Mouse (Mus musculus) spleen, adult 12 weeks (tissue): ENCODE results near the gene Slc44a3.

Source experiments
- DNase-seq: peaks from one replicate; pipeline ENCODE4 v3.0.0; 2022; ENCODE audit warnings: low spot score

The Slc44a3 gene

DNA sequence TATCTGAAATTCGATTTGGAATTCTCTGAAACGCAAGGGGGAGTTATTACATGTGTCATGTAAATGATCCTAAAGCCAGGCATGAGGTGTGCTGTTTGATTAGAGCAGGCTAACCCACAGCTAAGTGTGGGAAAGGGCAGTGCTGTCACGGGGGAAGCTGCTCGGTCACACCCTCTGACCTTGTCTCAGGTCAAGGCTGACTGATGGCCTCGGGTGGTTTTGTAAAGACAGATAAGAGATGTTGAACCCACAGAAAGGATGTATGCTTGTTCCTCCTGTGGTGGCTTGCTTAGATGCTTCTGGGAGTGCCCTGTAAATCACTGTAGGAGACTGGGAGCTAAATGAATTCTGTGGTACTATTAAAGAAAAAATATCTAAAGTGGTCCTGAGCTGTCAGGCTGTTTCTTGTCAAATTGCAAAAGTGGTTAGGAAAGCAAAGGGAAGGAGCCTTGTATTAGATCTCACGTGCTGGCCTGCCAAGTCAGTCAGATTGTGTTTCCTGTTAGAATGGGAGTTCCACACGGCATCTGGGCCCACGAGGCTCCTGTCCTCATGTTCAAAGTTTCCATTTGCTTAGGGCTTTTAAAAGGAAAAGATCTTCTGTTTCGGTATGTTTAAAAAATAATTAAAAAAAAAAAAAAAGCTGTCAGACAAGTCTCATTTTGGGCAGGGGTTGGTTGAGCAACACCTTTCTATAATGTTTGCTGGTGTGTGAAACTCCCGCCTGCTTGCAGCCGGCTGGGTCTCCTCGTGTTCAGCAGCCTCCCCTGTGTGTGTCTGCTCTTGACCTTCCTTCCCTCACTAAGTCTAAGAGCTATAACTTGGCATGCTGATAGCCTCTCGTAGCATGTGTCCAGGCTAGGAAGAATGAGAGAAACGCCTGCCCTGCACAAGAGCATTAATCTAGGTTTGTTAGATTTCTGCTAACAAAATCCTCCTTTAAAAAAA, 73.4 kb downstream of the Slc44a3 start:
- DNase-seq: no peak

DNA sequence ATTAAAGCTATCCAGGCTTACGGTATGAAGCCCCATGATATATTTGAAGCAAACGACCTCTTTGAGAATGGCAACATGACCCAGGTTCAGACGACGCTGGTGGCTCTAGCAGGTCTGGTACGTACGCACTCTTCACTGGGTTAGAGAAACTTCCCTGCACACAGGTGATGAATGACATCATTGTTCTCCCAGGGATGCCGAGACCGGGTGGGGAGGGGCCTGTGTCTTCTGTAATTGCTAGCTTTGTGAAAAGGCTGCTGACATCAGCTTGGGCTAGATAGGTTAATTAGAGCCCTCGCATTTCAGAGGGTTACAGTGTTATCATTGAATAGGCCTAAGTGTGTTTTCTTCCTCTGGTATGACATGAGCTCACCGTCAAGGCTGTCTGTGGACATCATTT, 80.8 kb downstream of the Slc44a3 start:
- DNase-seq: no peak

DNA sequence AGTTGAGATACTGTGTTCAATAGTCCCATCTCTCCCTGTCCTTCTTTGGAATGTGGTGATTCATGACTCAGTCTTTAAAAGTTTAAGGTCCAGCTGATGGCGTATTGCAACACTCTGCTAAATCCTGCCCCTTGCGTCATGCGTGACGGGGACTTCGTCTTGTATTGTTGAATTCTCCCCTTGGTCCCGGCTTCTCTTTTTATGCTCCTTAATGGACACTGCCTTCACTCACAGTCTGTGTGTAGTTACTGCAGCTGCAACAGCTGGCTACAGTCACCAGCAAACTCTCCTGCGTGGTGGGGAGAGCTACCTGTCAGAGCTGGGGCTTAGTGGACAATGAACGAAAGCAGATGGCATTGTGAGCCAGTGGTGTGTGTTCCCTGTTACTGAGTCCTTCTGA, 82.7 kb downstream of the Slc44a3 start:
- DNase-seq: no peak

DNA sequence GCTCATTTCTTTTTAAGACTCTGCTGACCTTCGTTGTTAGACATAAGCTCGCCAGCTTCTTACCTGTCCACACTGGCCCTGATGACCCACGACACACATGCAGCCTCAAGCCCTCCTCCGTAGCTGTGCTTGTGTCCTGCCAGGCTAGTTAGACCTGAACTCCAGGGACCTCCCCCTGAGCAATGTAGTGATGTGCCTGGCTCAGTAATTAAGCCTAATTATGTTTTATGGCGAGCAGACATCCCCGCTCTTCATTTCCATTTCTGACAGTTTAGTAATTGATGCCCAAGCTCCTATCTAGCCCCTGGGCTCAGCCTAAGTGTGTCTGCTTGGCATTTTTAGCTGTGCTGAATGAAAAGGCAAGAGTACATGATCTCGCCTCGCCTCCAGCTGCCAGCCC, 83.6 kb downstream of the Slc44a3 start:
- DNase-seq: no peak

DNA sequence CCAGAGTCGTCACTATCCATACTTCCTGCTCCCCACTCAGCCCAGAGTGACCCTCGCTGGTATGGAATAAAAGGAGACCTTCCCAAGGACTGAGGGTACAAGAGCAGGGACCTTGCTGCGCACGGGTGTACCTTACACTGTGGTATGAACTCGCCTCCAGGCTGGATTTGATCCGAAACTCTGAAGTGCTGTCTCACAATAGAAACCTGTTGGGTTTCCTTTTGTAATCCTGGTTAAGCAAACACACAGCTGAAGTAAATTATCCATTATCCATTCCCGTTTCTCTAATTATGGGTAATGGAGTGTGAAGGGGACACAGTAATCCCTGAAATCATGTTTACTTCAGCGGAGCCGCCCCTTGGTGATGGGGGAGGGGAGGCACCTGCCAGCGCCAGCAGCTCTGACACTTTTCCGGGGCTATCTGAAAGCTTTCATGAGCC, 84.2 kb downstream of the Slc44a3 start:
- DNase-seq: no peak

DNA sequence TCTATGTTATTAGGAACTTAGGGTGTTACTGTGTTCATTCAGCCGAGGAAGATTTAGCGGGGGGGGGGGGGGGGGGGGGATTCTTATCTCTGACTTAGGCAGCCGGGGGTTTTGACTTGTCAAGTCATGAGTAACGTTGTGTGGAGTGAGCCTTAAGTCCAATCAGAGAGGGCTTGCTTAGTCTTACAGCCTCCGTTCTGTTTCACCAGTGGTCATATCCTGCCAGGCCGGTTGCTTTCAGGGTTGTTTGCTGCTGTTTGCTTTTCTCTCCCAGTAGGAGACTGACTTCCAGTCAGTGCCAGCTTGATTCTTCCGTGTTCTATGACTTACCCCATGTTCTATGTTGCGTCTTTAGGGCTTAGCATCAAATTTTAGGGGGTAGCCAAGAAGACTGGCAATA, 85.8 kb downstream of the Slc44a3 start:
- DNase-seq: no peak

DNA sequence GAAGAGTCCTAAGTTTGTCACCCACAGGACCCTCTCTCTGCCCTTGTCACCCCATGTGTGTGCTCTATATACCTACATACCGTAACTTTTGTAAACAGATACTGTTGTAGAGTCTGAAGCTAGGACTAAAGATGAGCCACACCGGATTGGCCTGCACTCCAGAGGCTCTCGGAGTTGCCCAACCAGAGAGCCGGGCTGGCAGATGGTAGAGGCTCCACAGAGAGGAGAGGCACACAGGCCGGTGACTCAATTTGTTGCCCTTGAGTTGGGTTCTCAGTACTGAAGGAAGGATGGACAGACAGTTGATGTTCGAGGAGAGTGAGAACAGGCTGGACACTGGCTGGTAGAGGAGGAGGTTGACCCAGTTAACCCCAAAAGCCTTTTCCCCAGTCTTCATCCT, 87.8 kb downstream of the Slc44a3 start:
- no peak for DNase-seq

DNA sequence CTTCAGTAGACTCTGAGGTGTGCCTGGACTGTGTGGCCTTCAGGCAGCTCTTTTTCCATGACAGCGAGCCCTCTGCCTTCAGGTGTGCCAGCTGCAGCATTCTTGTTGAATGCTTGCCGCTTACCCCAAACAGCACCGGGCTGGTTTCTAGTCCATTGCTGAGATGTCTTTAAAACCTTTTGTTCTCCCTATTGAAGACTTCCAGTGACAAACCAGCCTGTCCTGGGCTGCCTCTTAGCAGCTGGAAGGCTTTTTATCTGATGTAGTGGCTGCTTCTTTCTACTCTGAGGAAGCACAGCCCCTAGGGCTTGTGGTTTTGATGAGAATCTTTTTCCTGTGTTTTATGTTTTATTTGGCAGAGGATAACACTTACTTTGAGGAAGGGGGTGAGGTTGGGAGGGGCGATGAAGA, 88.3 kb downstream of the Slc44a3 start:
- DNase-seq: no peak

DNA sequence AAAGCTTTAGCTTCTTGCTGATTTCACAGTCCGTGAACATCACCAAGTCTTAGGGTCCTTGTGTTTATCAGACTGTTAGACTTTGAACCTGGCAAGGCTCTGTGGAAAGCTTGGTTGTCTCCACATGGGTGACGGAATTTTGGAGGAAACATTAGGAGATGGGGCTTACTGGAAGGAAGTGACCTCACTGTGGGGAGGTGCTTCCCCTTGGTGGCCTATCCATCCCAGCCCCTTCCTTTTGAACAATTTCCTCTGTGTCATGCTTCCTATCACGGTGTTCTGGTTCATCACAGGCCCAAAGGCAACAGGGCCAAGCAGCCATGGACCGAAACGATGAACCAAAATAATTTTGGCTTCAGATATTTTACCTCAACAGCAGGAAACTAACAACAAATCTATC, 89.9 kb downstream of the Slc44a3 start:
- no peak for DNase-seq

DNA sequence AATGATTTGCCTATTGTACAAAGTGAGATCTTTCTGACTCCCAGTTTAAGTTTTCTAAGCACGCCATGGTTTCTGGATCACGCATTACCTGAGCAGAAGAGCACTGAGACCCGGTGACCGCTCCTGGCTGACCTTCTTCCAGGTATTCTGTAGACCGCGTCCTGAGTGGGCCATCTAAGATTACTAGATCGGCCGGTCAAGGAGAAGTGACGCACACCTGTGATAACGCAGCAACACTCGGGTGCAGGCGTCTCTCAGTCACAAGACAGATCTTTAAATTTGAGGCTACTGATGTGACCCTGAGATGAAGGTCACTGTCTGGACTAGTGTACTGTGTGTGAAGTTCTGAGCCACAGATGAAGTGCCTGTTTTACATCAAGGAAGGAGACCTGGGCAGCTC, 90.7 kb downstream of the Slc44a3 start:
- DNase-seq: no peak

DNA sequence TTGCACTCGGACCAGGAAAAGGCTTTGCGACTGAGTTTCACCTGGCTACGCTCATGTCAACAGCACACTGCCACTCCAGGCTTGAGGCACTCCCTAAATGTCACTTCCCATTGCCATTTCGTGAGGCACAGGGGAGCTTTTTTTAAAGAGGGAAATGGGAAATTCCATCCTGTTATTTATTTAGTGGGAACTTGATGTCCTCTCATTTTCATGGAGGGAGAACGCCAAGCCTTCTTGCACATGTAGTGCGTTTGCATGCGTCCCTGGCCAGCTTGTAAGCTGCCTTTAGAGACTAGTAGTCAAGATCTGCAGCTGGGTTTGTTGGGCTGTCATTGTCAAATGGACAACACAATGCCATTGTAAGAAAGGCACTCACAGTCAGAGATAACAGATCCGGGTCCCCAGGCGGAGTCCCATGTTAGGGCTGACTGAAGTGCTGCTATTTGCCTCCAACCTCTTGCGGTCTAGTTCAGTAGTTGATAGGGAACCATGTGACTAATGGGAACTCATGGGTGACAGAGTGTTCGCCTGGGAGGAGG, 92.5 kb downstream of the Slc44a3 start:
- DNase-seq: no peak

DNA sequence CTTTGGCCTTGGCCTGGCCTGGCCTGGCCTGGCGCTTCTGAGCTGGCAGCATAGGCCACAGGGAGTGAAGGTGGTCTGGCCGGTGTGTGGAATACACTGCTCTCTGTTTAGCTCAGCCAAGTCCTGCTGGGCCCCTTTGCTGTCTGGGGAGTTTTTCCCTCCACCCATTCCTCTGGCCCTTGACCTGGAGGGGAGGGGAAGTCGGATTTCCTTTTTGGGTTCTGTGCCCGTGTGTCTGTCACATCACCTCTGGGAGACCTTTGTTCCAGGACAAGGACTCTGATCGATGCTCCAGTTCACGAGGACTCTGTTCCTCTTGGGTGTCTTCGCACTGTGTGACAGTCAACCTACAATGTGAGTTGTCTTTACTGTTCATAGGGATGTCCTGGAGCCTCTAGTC, 94.2 kb downstream of the Slc44a3 start:
- DNase-seq: no peak

DNA sequence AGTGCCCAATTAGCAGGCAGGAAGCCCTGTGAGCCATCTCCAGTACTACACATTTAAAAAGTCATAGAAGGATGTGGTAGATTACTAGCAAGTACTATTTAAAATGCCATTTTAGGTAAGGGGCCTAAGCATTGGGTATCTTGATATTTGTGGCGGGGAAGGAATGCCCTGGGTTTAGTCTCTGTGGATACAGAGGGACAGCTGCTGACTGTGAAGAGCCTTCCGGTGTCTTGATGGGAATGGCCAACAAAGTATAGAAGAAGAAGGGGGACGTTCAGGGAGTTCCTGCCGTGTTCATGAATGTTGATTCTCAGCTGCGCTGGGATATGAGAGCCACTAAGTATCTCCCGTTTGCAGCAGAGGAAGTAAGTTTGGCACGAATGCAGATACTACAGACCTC, 95.1 kb downstream of the Slc44a3 start:
- no peak for DNase-seq

DNA sequence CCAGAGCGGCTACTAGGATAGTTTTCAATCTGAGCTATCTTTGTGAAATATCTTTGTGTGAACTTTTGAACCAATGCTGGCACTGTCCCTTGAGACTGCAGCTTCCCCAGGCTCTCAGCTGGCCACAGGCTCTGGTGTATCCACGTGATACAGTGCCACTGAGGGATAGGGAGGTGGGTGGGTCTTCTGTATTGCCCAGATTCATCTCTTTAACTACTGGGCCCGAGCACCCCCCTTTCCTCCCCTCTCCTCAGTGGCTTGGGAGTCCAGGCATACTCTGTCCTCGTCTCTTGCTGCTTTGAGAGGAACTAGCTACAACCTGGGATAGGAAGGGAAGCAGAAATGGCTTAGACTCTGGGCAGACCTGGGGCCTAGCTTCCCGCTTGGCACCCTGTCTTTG, 96.9 kb downstream of the Slc44a3 start:
- no peak for DNase-seq

DNA sequence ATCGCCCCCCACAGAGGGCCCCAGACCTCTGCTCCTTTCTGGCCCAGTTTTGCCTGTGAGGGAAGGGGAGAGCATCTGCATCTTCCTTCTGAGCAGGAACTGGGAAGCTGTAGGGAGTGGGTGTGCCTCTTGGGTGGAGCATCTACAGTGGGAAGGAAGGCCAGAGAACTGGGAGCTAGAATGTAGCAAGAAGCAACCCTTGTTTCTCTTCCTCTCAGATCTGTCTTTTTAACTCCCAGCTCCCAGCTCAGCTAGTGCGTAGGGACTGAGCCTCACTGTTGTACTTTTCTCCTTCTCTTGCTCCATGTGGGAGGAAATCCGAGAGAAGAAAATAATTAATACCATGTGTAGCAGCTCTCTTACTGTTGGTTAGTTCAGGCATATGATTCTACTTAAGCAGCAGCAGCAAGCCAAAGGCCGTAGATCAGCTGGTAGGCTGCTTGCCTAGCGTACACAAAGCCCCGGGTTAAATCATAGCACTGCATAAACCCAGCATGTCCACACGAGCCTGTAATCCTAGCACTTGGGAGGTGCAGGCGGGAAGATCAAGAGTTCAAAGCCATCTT, 98.2 kb downstream of the Slc44a3 start:
- no peak for DNase-seq

DNA sequence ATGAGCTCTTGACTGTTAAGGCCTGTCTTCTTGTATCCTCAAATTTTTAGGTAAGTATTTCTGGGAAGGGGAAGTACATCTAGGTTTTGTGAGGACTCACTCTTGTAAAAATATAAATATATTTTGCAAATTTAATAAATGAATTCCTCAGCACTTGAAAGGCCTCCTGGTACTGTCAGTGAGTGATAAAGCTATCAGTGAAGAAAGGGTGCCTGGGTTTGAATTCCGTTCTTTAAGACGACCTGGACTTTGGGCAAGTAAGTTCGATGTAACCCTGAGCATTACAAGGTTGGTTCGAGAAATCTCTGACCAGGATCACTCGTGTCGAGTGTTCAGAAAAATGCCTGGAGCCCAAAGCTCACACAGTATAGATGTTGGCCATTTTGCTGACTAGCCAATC, 98.8 kb downstream of the Slc44a3 start:
- DNase-seq: no peak

DNA sequence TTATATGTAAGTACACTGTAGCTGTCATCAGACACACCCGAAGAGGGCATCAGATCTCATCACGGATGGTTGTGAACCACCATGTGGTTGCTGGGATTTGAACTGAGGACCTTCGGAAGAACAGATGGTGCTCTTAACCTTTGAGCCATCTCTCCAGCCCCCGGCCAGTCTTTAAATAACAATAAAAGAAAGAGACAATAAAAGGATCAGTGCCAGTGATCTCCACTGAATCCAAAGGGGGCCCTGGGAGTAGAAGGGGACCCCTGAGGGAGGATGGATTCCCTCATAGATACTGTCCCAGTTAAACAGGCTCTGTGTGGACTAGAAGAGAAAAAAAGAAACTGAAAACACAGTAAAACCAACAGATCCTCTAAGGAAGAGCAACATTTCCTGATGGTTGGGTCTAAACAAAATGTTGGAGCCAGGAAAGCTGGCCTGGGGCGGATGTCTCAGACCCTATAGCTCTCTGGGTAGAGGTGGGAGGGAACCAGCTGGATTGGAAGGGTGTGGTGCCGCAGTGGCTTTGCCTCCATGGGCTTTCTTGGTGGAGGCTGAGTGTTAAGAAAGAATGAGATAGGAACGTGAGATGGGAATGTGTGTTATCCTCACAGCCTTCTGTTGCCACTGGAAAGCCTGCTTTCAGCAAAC, 101.8 kb downstream of the Slc44a3 start:
- no peak for DNase-seq

DNA sequence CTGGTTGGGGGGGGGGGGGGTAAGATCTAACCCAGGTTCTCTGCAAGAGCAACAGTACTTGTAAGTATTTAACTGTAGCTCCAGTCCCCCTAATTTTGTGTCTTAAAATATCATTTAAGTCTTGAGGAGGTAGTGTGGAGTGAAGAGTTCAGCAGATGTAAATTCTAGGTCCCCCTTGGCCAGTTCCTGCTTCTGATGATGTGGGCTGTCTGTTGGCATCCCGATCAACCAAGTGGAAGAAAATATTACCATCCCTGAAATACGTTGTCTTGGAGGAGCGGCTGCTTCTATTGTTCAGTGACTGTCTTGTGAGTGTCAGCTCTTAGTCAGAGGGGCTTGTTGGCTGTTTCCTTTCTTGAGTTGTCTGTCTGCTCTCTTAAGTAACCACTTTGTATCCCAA, 102.7 kb downstream of the Slc44a3 start:
- no peak for DNase-seq

DNA sequence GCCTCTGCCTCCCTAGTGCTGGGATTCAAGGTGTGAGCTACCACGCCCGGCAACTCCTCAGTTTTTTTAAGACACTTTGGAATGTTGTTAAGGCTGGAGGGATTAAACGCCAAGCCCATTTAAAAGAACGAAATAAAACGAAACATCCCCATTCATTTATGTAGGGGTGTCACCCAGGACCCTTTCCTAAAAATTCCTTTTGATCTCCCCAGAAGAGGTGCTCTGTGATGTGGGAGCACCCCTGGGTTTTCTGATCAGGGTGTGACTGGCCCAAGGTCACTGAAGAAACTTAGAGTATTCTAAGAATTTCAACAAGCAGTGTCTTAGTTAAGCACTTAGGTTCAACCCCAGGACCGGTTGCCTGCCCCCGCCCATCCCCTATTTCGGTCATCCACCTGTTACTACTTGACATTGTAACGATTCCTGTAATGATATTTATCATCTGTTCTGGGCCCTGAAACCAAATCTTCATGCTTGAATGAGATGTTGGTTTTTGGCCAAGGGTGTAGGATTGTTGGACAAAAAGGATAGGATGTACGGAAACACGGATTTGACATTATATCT, 103.4 kb downstream of the Slc44a3 start:
- no peak for DNase-seq

DNA sequence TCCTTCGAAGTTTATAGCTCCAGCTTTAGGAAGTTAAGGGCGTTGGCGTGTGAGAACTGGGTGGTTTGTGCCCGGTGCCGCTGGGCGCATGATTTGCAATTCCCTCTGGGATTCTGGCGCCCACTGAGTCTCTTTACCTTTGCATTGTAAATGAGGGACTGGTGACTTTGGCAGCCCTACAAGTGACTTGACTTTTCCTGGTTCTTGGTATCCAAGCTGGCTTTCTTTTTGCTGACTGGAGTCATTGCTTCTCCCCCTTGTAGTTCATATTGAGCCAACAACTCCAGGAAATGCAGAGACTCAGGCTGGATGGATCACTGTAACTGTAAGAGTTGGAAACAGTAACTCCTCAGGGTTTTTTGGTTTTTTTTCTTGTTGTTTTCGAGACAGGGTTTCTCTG, 104.0 kb downstream of the Slc44a3 start:
- no peak for DNase-seq

DNA sequence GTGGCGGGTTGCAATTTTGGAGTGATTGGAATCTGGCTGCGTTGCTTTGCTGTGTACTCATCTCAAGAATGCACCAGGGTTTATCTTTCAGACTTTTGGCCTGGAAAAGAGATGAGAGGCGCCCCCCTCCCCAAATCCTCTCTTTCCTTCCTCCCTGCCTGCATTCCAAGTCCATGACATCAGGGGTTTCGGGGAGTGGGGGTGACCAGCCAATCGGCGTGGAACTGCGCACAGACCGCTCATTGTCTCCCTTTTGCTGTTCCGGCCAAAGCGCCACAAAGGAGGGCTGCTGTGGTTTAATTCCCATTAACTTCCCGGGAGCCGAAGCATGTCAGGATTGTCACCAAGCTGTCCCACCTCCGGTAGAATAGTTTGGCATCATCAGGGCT, 104.7 kb downstream of the Slc44a3 start:
- no peak for DNase-seq

DNA sequence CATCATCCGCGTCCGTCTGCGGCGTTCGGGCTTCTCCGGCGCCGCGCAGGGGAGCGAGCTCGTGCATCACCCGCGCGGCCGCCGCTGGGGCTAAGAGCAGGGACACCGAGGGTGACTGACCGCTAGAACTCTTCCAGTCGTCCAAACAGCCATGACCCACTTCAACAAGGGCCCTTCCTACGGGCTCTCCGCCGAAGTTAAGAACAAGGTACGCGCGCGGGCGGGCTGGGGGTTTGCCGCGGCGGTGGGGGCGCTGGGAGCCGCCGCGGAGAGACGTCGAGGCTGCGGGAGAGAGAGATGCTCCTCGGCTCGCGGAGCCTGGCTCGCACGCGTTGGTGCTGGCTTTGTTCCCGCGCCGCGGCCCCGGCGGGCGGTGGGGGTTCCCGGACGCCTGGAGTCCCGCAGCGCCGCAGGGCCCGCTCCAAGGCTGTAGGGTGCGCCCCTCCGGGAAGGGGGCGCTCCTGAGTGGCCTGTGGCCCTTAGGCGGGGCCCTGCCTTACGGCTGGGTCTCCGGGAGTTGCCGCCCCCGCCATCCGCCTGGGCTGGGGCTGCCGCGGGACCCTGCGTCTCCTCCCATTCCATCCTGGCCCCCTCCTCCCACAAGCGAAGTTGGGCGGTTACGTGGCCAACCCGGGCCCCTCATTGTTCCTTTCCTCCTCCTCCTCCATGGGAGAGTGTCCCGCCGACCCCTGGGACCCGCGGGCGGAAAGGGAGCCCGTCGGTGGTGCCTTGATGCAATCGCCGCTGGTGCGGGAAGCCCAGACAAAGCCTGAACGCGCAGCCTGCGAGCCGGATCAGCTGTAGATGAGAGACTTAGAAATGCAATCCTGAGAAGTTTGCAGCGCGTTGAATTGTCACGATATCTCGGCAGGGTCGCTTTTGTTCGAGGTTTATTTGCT, 105.3 kb downstream of the Slc44a3 start:
- DNase-seq: peak; percentile 56
